8 mouse cellular contexts compared by ENCODE assay signal in the genomic region with DNA sequence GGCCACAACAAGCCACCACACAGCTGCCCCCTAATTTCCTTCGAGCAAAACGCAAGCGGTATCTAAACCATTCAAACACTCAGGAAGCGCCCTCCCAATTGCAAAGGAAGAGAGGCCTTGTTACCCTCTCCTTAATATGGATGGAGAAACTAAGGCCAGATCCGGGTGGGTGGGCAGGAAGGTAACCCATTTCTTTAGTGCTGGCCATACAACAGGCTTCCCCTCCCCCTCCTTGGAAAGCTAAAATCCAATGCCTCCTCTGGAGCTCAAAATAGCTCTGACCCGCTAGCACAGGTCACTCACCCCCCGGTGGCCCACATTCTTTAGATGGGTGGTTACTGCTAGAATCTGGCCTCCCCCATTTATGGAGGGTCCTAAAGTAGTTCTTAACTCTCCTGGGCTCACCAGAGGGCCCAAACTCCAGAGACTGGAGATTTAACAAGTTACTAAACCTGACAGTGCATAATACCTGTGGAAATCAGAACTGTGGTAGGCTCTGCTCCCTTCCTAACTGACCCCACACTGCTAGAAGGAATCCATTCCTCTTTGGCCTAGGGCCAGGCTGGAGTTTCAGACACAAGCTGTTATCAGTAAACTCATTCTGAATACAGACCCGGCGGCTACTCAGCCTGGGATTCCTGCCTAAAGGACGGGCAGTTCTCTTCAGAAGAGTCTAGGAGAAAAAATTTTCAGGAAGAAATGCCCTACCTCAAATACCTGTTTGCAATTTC. TPM values are rescaled to one million over a fixed set of nuclear protein-coding genes. Genes with fewer than 3 reads are reported as not detected.
DNase-seq lines count a peak whose midpoint lies in the region; ATAC-seq and TF ChIP-seq lines count a peak whose summit lies in the region.

No protein-coding gene starts in this region.

- H3K9ac ChIP-seq in heart, embryonic 14.5 days (ENCODE audit: low read length): peak overlapping the region; percentile 95
- peak overlapping the region; percentile 56 for H3K9ac ChIP-seq in stomach, embryonic 16.5 days (ENCODE audit: low read length)

- peak overlapping the region; percentile 73 for H3K27ac ChIP-seq in cortical plate, adult 2 months (ENCODE audit: insufficient read depth, low read length)
- H3K27ac ChIP-seq in heart, embryonic 14.5 days (replicated peaks in 1 of 2; ENCODE audit: control insufficient read depth in 1 of 2, insufficient read depth in 1 of 2, low read depth in 2 of 2, low read length in 2 of 2): peak overlapping the region; percentile 97 to 98
- H3K27ac ChIP-seq in stomach, embryonic 16.5 days (ENCODE audit: low read length): peak overlapping the region; percentile 93

- no peak for TF ChIP-seq POLR2A in cortical plate, adult 2 months (IDR thresholded peaks at IDR 0.05; ENCODE audit: extremely low read depth, insufficient read depth, low read length)

- under 1% methylated on average over 10 of the region's 10 CpGs for WGBS in heart, embryonic 14.5 days
- WGBS in stomach, embryonic 16.5 days: 8% methylated on average over 10 of the region's 10 CpGs

- H3K4me2 ChIP-seq in heart, embryonic 14.5 days (ENCODE audit: low read length): peak overlapping the region; percentile 68
- peak overlapping the region; percentile 81 for H3K4me2 ChIP-seq in stomach, embryonic 16.5 days (ENCODE audit: low read depth, low read length)

- H3K4me1 ChIP-seq in cortical plate, adult 2 months (ENCODE audit: control insufficient read depth, insufficient read depth, low read length): peaks cover 9% of the 10 kb centered on the region; the same call in 1 of the 2 replicates
- peaks cover 27 to 60% of the 10 kb centered on the region in 2 experiments for H3K4me1 ChIP-seq in heart, embryonic 14.5 days (ENCODE audit: control insufficient read depth in 2 of 2, insufficient read depth in 2 of 2, low read length in 2 of 2)
- H3K4me1 ChIP-seq in stomach, embryonic 16.5 days (ENCODE audit: control insufficient read depth, insufficient read depth, low read length): peaks cover 25% of the 10 kb centered on the region

- no peak for TF ChIP-seq CTCF in cortical plate, adult 2 months (IDR thresholded peaks at IDR 0.05; ENCODE audit: extremely low read depth, insufficient read depth, low read length)

- peak overlapping the region; percentile 93 for H3K4me3 ChIP-seq in cortical plate, adult 2 months (ENCODE audit: insufficient read depth, low read length)
- peak overlapping the region; percentile 82 to 98 for H3K4me3 ChIP-seq in heart, embryonic 14.5 days (ENCODE audit: control insufficient read depth in 1 of 2, insufficient read depth in 1 of 2, low read depth in 1 of 2, low read length in 2 of 2)
- H3K4me3 ChIP-seq in stomach, embryonic 16.5 days (replicated peaks; ENCODE audit: low read length): peak overlapping the region; percentile 94

- no peaks in the 10 kb centered on the region for H3K9me3 ChIP-seq in heart, embryonic 14.5 days (ENCODE audit: control insufficient read depth, low read length)
- H3K9me3 ChIP-seq in stomach, embryonic 16.5 days (replicated peaks; ENCODE audit: control insufficient read depth, low read length): no peaks in the 10 kb centered on the region

- H3K27me3 ChIP-seq in heart, embryonic 14.5 days (ENCODE audit: control insufficient read depth, insufficient read depth, low read length): no peaks in the 10 kb centered on the region
- no peaks in the 10 kb centered on the region for H3K27me3 ChIP-seq in stomach, embryonic 16.5 days (ENCODE audit: control insufficient read depth, insufficient read depth, low read length)

- peak; percentile 58 for ATAC-seq in heart, embryonic 14.5 days (ENCODE audit: insufficient number of reproducible peaks, insufficient read depth, low FRiP score, low read depth)
- ATAC-seq in stomach, embryonic 16.5 days (ENCODE audit: insufficient read depth, low FRiP score): no peak
- no peak for ATAC-seq in activated CD4-positive, CD25-positive, alpha-beta regulatory T cell, adult 4 months

- no peaks in the 10 kb centered on the region for H3K36me3 ChIP-seq in heart, embryonic 14.5 days (ENCODE audit: control insufficient read depth, insufficient read depth, low read length)
- H3K36me3 ChIP-seq in stomach, embryonic 16.5 days (ENCODE audit: control insufficient read depth, insufficient read depth, low read length): no peaks in the 10 kb centered on the region

- DNase-seq in spleen, postnatal 4 days (ENCODE audit: low spot score in 2 of 2): peak; percentile 26 to 65
- no peak for DNase-seq in spleen, adult 18-20 months
- DNase-seq in kidney, postnatal 10 days: peak; percentile 78
- peak; percentile 67 to 68 for DNase-seq in lung, postnatal 4 days

RNA-seq across cellular contexts. Expression of a gene that starts 0.6 kb away (rescaled TPM):
- 31.2 and 33.5 TPM in 2 replicates for polyA plus RNA-seq in cortical plate, adult 2 months (2012; rRNA removed)
- 143 and 146 TPM in 2 replicates for polyA plus RNA-seq in heart, embryonic 14.5 days (2014; fragmentation: Nextera tagmentation; extraction: Ambion mirVana)
- 90.8 and 91.8 TPM in 2 replicates for polyA plus RNA-seq in stomach, embryonic 16.5 days (2015; fragmentation: Nextera tagmentation; extraction: Ambion mirVana)
- 1 to 10 TPM; 2.1 to 3.3 TPM for polyA plus RNA-seq in activated CD4-positive, CD25-positive, alpha-beta regulatory T cell, adult 4 months (2017; shearing (Covaris generic))

RNA-seq across cellular contexts. Expression of a gene that starts 25.9 kb away (rescaled TPM):
- 101 and 102 TPM in 2 replicates for polyA plus RNA-seq in cortical plate, adult 2 months (2012; rRNA removed)
- polyA plus RNA-seq in heart, embryonic 14.5 days (2014; fragmentation: Nextera tagmentation; extraction: Ambion mirVana): 26.5 and 29.1 TPM in 2 replicates
- polyA plus RNA-seq in stomach, embryonic 16.5 days (2015; fragmentation: Nextera tagmentation; extraction: Ambion mirVana): 33.1 and 36.1 TPM in 2 replicates
- polyA plus RNA-seq in activated CD4-positive, CD25-positive, alpha-beta regulatory T cell, adult 4 months (2017; shearing (Covaris generic)): 1 to 10 TPM; 2.8 to 3.0 TPM

RNA-seq across cellular contexts. Expression of a gene that starts 32.3 kb away (rescaled TPM):
- 54.1 and 55.0 TPM in 2 replicates for polyA plus RNA-seq in cortical plate, adult 2 months (2012; rRNA removed)
- 10.4 and 11.2 TPM in 2 replicates for polyA plus RNA-seq in heart, embryonic 14.5 days (2014; fragmentation: Nextera tagmentation; extraction: Ambion mirVana)
- 18.8 and 21.6 TPM in 2 replicates for polyA plus RNA-seq in stomach, embryonic 16.5 days (2015; fragmentation: Nextera tagmentation; extraction: Ambion mirVana)
- under 1 TPM; 0.29 to 0.58 TPM for polyA plus RNA-seq in activated CD4-positive, CD25-positive, alpha-beta regulatory T cell, adult 4 months (2017; shearing (Covaris generic))

RNA-seq across cellular contexts. Expression of a gene that starts 41.6 kb away (rescaled TPM):
- polyA plus RNA-seq in cortical plate, adult 2 months (2012; rRNA removed): 167 and 176 TPM in 2 replicates
- 229 and 289 TPM in 2 replicates for polyA plus RNA-seq in heart, embryonic 14.5 days (2014; fragmentation: Nextera tagmentation; extraction: Ambion mirVana)
- 493 and 511 TPM in 2 replicates for polyA plus RNA-seq in stomach, embryonic 16.5 days (2015; fragmentation: Nextera tagmentation; extraction: Ambion mirVana)
- 100 to 1,000 TPM; 294 to 378 TPM for polyA plus RNA-seq in activated CD4-positive, CD25-positive, alpha-beta regulatory T cell, adult 4 months (2017; shearing (Covaris generic))

RNA-seq across cellular contexts. Expression of a gene that starts 41.6 kb away (rescaled TPM):
- 53.0 and 55.6 TPM in 2 replicates for polyA plus RNA-seq in cortical plate, adult 2 months (2012; rRNA removed)
- polyA plus RNA-seq in heart, embryonic 14.5 days (2014; fragmentation: Nextera tagmentation; extraction: Ambion mirVana): 36.5 and 39.4 TPM in 2 replicates
- polyA plus RNA-seq in stomach, embryonic 16.5 days (2015; fragmentation: Nextera tagmentation; extraction: Ambion mirVana): 46.8 and 46.9 TPM in 2 replicates
- polyA plus RNA-seq in activated CD4-positive, CD25-positive, alpha-beta regulatory T cell, adult 4 months (2017; shearing (Covaris generic)): 10 to 100 TPM in 1 of 2 experiments, 1 to 10 TPM in 1; 9.7 to 13.5 TPM

Comparison
In these comparisons a context has a peak if more than half of its experiments do, and no peak if none do; other contexts are left out.
1. DNase-seq: peak in spleen, postnatal 4 days (2 of 2), kidney, postnatal 10 days (single experiment) and lung, postnatal 4 days (2 of 2); none in spleen, adult 18-20 months (0 of 2).
2. Peak in every context shown above with its lines, with median percentiles within 50 percentile points of each other: H3K27ac ChIP-seq and H3K4me3 ChIP-seq.